Mouse (Mus musculus) urinary bladder, adult 18-20 months (tissue): ENCODE data around the gene Cinp.

Source experiments
- DNase-seq, 2 experiments: peaks; one replicate each; pipeline ENCODE4 v3.0.0; 2022; ENCODE audit warnings: low spot score in 2 of 2, mixed read lengths in 2 of 2

The Cinp gene

DNA sequence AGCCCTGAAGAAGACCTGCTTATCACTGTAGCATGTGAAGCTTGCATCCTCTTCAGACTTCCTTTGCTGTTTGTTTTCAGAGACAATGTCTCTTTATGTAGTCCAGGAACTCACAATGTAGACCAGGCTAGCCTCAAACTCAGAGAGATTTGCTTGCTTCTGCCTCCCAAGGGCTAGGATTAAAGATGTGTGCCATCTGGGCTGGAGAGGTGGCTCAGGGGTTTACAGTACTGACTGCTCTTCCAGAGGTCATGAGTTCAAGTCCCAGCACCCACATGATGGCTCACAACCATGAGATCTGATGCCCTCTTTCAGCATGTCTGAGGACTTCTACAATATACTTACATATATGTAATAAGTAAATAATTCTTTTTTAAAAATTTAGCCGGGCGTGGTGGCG lies 53.8 kb downstream of the Cinp start:
- DNase-seq, result no peak

DNA sequence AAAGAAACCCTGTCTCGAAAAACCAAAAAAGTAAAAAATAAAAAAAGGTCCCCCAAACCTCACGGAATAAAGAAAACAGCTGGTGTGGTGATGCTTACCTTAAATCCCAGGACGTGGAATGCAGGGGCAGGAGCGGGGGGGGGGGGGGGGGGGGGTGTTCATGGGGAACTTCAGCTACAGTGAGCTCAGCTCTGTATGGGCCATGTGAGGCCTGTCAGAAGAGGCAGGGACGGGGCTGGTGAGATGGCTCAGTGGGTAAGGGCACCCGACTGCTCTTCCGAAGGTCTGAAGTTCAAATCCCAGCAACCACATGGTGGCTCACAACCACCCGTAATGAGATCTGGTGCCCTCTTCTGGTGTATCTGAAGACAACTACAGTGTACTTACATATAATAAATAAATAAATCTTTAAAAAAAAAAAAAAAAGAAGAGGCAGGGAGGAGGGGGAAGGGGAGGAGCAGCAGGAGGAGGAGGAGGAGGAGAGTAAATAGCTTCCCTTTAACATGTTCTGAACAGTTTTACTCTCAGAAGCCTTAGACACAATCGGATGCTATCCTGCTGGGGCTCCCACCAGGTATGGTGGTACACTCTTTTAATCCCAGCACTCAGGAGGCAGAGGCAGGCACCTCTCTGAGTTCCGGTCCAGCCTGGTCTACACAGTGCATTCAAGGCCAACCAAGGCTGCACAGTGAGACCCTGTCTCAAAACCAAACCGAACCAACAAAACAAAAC lies 58.5 kb downstream of the Cinp start:
- DNase-seq, result no peak

DNA sequence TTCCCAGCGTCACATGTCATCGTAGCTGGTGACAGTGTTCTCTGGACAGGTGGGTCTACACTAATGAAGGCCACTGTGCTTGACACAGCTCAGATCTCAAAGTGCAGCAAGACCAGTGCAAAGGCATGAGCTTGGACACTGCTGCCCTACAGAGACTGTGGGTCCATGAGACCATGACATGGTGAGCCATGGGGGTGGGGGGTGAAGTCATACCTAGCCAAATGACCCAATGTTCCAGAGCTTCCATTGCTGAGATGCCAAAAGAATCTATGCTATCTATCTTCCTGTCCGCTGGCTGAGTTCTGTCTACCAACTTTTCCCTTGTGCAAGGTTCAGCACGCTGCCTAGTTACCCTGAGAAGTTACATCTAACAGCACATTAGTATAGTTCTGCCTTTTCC lies 60.0 kb downstream of the Cinp start:
- DNase-seq, result no peak
